Mouse (Mus musculus) liver, embryonic 12.5 days (tissue): ENCODE data around the gene Htra1. TPM values are rescaled to one million over a fixed set of nuclear protein-coding genes. Genes with fewer than 3 reads are reported as not detected.

Experiments used
- ATAC-seq: fragments of 200-750 bp; cut with Nextera tagmentation; 2 replicates; pipeline ENCODE4 v1.8.0; 2017; ENCODE audit warnings: moderate number of reproducible peaks, mild to moderate bottlenecking, moderate library complexity
- H3K27ac ChIP-seq: fragments of 300-500 bp; sonication (generic); 2 replicates; pipeline ENCODE4 v1.5.1; 2016; ENCODE audit warnings: mild to moderate bottlenecking
- H3K27me3 ChIP-seq: fragments of 300-500 bp; sonication (generic); replicated peaks from 2 replicates; pipeline ENCODE4 v1.6.1; 2016; ENCODE audit warnings: mild to moderate bottlenecking, moderate library complexity
- H3K36me3 ChIP-seq: fragments of 300-500 bp; sonication (generic); 2 replicates; pipeline ENCODE4 v1.6.1; 2016; ENCODE audit warnings: mild to moderate bottlenecking, moderate library complexity
- H3K4me1 ChIP-seq: fragments of 300-500 bp; sonication (generic); 2 replicates; pipeline ENCODE4 v1.6.1; 2016
- H3K4me2 ChIP-seq: fragments of 300-500 bp; sonication (generic); 2 replicates; pipeline ENCODE4 v1.6.1; 2016; ENCODE audit warnings: mild to moderate bottlenecking, moderate library complexity
- H3K4me3 ChIP-seq: fragments of 300-500 bp; sonication (generic); 2 replicates; pipeline ENCODE4 v1.5.1; 2016; ENCODE audit warnings: mild to moderate bottlenecking, moderate library complexity
- H3K9ac ChIP-seq: fragments of 300-500 bp; sonication (generic); 2 replicates; pipeline ENCODE4 v1.6.1; 2016; ENCODE audit warnings: mild to moderate bottlenecking, moderate library complexity
- H3K9me3 ChIP-seq: fragments of 300-500 bp; sonication (generic); replicated peaks from 2 replicates; pipeline ENCODE4 v1.6.1; 2016; ENCODE audit warnings: mild to moderate bottlenecking, moderate library complexity
- WGBS: fragments of 180-500 bp; shearing (Covaris S2); methylation state at CpG from one replicate; pipeline ENCODE4 v1.1.7; 2016; ENCODE audit not compliant: insufficient replicate concordance; 5-methylcytosine and 5-hydroxymethylcytosine counted together
- microRNA-seq: library from miRNA; unstranded; fragments of <30 nt; microRNA quantifications from one replicate; pipeline ENCODE4, GENCODE M21; 2017
- polyA plus RNA-seq: library from polyadenylated mRNA; unstranded; fragments of >200 nt; fragmentation: Nextera tagmentation; extraction: Ambion mirVana; gene quantifications from 2 replicates; pipeline ENCODE4 v1.2.1, GENCODE M21; 2016

The Htra1 gene
- polyA plus RNA-seq, 1 experiment from 2014 or later = 0.75 TPM

DNA sequence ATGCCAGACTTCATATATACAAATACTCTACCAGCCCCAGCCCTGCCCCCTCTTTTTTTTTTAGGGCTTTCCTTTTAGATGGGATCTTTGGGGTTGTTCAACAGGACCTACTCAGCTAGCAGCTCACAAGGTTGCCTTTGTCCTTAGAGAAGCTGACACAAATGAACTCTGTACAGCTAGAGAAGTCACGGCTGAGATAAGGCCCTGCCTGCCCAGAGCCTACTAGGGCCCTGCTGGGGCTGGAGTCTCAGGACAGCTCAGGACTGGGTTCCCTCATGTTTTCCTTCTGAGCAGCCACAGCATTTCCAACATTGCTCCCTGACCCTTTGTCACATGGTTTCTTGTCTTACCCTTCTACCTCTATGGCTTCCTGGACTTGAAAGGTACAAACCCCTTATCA is 91.6 kb downstream of the Htra1 start:
- no peak for ATAC-seq
- no peaks in the 10 kb centered on the region for H3K9me3 ChIP-seq
- no peaks in the 10 kb centered on the region for H3K4me1 ChIP-seq
- no peak overlapping the region for H3K4me2 ChIP-seq
- H3K27ac ChIP-seq = no peak overlapping the region
- H3K27me3 ChIP-seq = no peaks in the 10 kb centered on the region
- H3K36me3 ChIP-seq = no peaks in the 10 kb centered on the region
- WGBS = 48% methylated on average over 1 of the region's 1 CpGs
- no peak overlapping the region for H3K4me3 ChIP-seq
- H3K9ac ChIP-seq = no peak overlapping the region

DNA sequence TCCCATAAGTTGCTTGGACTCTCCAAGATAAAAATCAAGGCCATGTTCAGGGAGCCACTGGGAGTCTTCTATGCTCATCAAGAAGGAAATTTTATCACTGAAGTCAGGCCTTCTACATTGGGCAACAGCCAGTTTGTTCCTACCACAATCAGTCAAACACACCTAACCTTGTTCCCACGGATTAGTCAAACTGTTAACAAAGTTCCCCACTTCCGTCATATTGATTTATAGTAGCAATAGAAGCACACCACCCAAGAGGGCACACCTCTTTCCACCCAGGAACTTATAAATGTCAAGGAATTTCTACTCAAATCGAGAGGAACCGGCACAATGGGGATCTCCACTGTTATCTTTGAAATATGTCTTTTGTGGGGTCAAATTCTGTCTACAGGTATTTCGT is 95.8 kb downstream of the Htra1 start, which contains the start of gene Dmbt1:
Dmbt1 (plus strand) TSS at position 299 of the 400 bp plus-strand sequence.
- ATAC-seq = no peak
- no peak within 1 kb of the TSS for H3K27ac ChIP-seq
- no peak within 1 kb of the TSS for H3K4me3 ChIP-seq
- H3K4me2 ChIP-seq = no peak within 1 kb of the TSS
- H3K27me3 ChIP-seq = no peaks in the 10 kb centered on the region
- no peak within 1 kb of the TSS for H3K9ac ChIP-seq
- H3K9me3 ChIP-seq = no peaks in the 10 kb centered on the region
- 54% methylated on average over 5 of the region's 5 CpGs for WGBS
- no peaks in the 10 kb centered on the region for H3K36me3 ChIP-seq
- H3K4me1 ChIP-seq = no peaks in the 10 kb centered on the region

Small RNA genes within 50 kb of the gene (microRNA-seq; reads per million reads assigned to microRNA genes)
- not detected for gene Mir7061

Other genes with a start within 250 kb of the Htra1 start
- not detected in 2 replicates for gene Btbd16, start 162.0 kb upstream of the Htra1 start, polyA plus RNA-seq
- gene Plekha1, start 70.4 kb upstream of the Htra1 start, polyA plus RNA-seq = 10.3 and 11.0 TPM in 2 replicates
- not detected in 2 replicates for gene Dmbt1, start 95.9 kb downstream of the Htra1 start, polyA plus RNA-seq
- gene 4933402N03Rik, start 210.2 kb downstream of the Htra1 start, polyA plus RNA-seq = not detected in 2 replicates
- gene 5430419D17Rik, start 238.3 kb downstream of the Htra1 start, polyA plus RNA-seq = not detected in 2 replicates